Comparison of ENCODE assay signal across 8 mouse cellular contexts in the genomic region with DNA sequence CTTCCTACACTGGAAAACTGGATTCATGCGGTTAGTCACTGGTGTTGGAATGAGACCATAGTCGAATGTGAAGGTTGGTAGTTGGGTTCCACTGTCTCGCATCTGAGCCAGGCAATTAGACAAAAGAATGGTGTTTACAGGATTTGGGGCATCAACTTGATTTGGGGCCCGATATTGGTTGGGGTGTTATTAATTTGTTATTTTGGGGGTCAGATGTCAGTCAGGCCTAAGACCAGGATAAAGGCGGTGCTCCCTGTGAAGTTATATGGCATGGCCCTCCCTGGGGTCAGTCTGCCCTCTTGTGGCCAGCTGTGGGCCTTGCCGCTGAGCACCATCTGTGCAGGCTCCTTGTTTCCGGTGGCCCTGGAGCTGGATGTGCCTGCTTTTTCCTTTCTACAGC.
A peak's percentile ranks its signal among the peaks of the same experiment; 100 is the strongest.
DNase-seq lines count a peak whose midpoint lies in the region; ATAC-seq lines count a peak whose summit lies in the region.

No protein-coding gene starts in this region.

- no peak overlapping the region for H3K4me2 ChIP-seq in hindbrain, embryonic 11.5 days (replicated peaks; ENCODE audit: low read depth, low read length)

- no peak overlapping the region for H3K9ac ChIP-seq in hindbrain, embryonic 11.5 days (ENCODE audit: low read depth, low read length)

- H3K4me3 ChIP-seq in hindbrain, embryonic 11.5 days (ENCODE audit: low read depth, low read length), result no peak overlapping the region

- no peaks in the 10 kb centered on the region for H3K4me1 ChIP-seq in hindbrain, embryonic 11.5 days (replicated peaks; ENCODE audit: control insufficient read depth, insufficient read depth, low read length)

- no peaks in the 10 kb centered on the region for H3K9me3 ChIP-seq in hindbrain, embryonic 11.5 days (ENCODE audit: control insufficient read depth, low read length)

- H3K27me3 ChIP-seq in hindbrain, embryonic 11.5 days (ENCODE audit: control insufficient read depth, insufficient read depth, low read length), result peaks cover 2% of the 10 kb centered on the region; the same call in 1 of the 2 replicates

- H3K36me3 ChIP-seq in hindbrain, embryonic 11.5 days (ENCODE audit: control insufficient read depth, insufficient read depth, low read length), result no peaks in the 10 kb centered on the region

- WGBS in hindbrain, embryonic 11.5 days, result 42% methylated on average over 7 of the region's 7 CpGs

- ATAC-seq in hindbrain, embryonic 11.5 days (ENCODE audit: low FRiP score), result peak; percentile 73

- peak; percentile 72 for DNase-seq in MN1 (ENCODE audit: low spot score)
- peak; percentile 50 for DNase-seq in cerebellum, adult 9-10 months
- DNase-seq in frontal cortex, postnatal 10 days (ENCODE audit: low spot score in 2 of 2), result peak; percentile 42 to 72
- peak; percentile 88 for DNase-seq in hindbrain, embryonic 11.5 days (ENCODE audit: low spot score)
- DNase-seq in layer of hippocampus, postnatal 10 days (ENCODE audit: low spot score in 2 of 2), result peak; percentile 85 to 87
- DNase-seq in lung, postnatal 14 days, result peak; percentile 84
- DNase-seq in retina, postnatal 1 day, result peak; percentile 83
- peak; percentile 47 to 63 for DNase-seq in urinary bladder, adult 18-20 months (ENCODE audit: low spot score in 2 of 2)

- H3K27ac ChIP-seq in hindbrain, embryonic 11.5 days (ENCODE audit: low read depth, low read length), result no peak overlapping the region
